9 mouse cellular contexts compared by ENCODE assay signal in genomic region chr9:107305601-107306542, GRCm38 (mm10). TPM values are rescaled to one million over a fixed set of nuclear protein-coding genes. Genes with fewer than 3 reads are reported as not detected.
A peak's percentile ranks its signal among the peaks of the same experiment; 100 is the strongest.
DNase-seq lines count a peak whose midpoint lies in the region; ATAC-seq and TF ChIP-seq lines count a peak whose summit lies in the region.
"Had no signal": no experiment of that assay in that cellular context is flagged by ENCODE, and none has a peak within 500 bp of the region (broad histone marks: within the 10 kb centered on the region; RNA-seq: fewer than 3 reads in every experiment).

No protein-coding gene starts in this region.

- no peak overlapping the region for H3K9ac ChIP-seq in liver, embryonic 15.5 days
- H3K9ac ChIP-seq in midbrain, postnatal 0 days (replicated peaks; ENCODE audit: low read length, poor library complexity, severe bottlenecking): no peak overlapping the region
- H3K9ac ChIP-seq in forebrain, embryonic 15.5 days (replicated peaks): no peak overlapping the region
- H3K9ac ChIP-seq in midbrain, embryonic 11.5 days (ENCODE audit: low read length): no peak overlapping the region

- intact Hi-C loops in left cerebral cortex, postnatal 4 days (cut with DNase I): no loop called here

- peak overlapping the region; percentile 53 for H3K27ac ChIP-seq in liver, embryonic 15.5 days (replicated peaks)
- no peak overlapping the region for H3K27ac ChIP-seq in midbrain, postnatal 0 days (ENCODE audit: low read depth, low read length)
- no peak overlapping the region for H3K27ac ChIP-seq in forebrain, embryonic 15.5 days (replicated peaks)
- H3K27ac ChIP-seq in midbrain, embryonic 11.5 days (ENCODE audit: low read depth, low read length): no peak overlapping the region

- peaks cover 82% of the 10 kb centered on the region for H3K4me1 ChIP-seq in liver, embryonic 15.5 days (replicated peaks)
- H3K4me1 ChIP-seq in midbrain, postnatal 0 days (ENCODE audit: insufficient read depth, low read length): no peaks in the 10 kb centered on the region
- no peaks in the 10 kb centered on the region for H3K4me1 ChIP-seq in forebrain, embryonic 15.5 days
- no peaks in the 10 kb centered on the region for H3K4me1 ChIP-seq in midbrain, embryonic 11.5 days (ENCODE audit: control insufficient read depth, insufficient read depth, low read length)

- H3K9me3 ChIP-seq in liver, embryonic 15.5 days (replicated peaks): no peaks in the 10 kb centered on the region
- no peaks in the 10 kb centered on the region for H3K9me3 ChIP-seq in midbrain, postnatal 0 days (ENCODE audit: low read length)
- no peaks in the 10 kb centered on the region for H3K9me3 ChIP-seq in forebrain, embryonic 15.5 days
- H3K9me3 ChIP-seq in midbrain, embryonic 11.5 days (ENCODE audit: control insufficient read depth, low read length): no peaks in the 10 kb centered on the region

- H3K36me3 ChIP-seq in liver, embryonic 15.5 days (replicated peaks): peaks cover 13% of the 10 kb centered on the region
- peaks cover 8% of the 10 kb centered on the region for H3K36me3 ChIP-seq in midbrain, postnatal 0 days (ENCODE audit: insufficient read depth, low read length)
- peaks cover 5% of the 10 kb centered on the region; the same call in 1 of the 2 replicates for H3K36me3 ChIP-seq in forebrain, embryonic 15.5 days
- H3K36me3 ChIP-seq in midbrain, embryonic 11.5 days (ENCODE audit: control insufficient read depth, insufficient read depth, low read length): no peaks in the 10 kb centered on the region

- H3K4me3 ChIP-seq in liver, embryonic 15.5 days (replicated peaks): no peak overlapping the region
- no peak overlapping the region for H3K4me3 ChIP-seq in midbrain, postnatal 0 days (ENCODE audit: low read depth, low read length)
- no peak overlapping the region for H3K4me3 ChIP-seq in forebrain, embryonic 15.5 days
- H3K4me3 ChIP-seq in midbrain, embryonic 11.5 days (ENCODE audit: low read depth, low read length): no peak overlapping the region

- 63% methylated on average over 13 of the region's 13 CpGs for WGBS in liver, embryonic 15.5 days (ENCODE audit: insufficient replicate concordance)
- 72% methylated on average over 13 of the region's 13 CpGs for WGBS in midbrain, postnatal 0 days
- 71% methylated on average over 13 of the region's 13 CpGs for WGBS in forebrain, embryonic 15.5 days
- 70% methylated on average over 13 of the region's 13 CpGs for WGBS in midbrain, embryonic 11.5 days

- H3K4me2 ChIP-seq in liver, embryonic 15.5 days: no peak overlapping the region
- no peak overlapping the region for H3K4me2 ChIP-seq in midbrain, postnatal 0 days (ENCODE audit: low read depth, low read length, poor library complexity, severe bottlenecking)
- no peak overlapping the region for H3K4me2 ChIP-seq in forebrain, embryonic 15.5 days (replicated peaks)
- no peak overlapping the region for H3K4me2 ChIP-seq in midbrain, embryonic 11.5 days

- peak; percentile 45 for ATAC-seq in granulocyte monocyte progenitor cell, adult 5-6 weeks (replicated peaks; ENCODE audit: poor library complexity, severe bottlenecking)
- no peak for ATAC-seq in liver, embryonic 15.5 days (ENCODE audit: insufficient read depth)
- ATAC-seq in midbrain, postnatal 0 days (ENCODE audit: low FRiP score): no peak
- ATAC-seq in forebrain, embryonic 15.5 days (replicated peaks): no peak
- ATAC-seq in midbrain, embryonic 11.5 days (ENCODE audit: low FRiP score): no peak
- ATAC-seq: forebrain, embryonic 16.5 days had no signal

- peak; percentile 35 for DNase-seq in left cerebral cortex, postnatal 4 days
- no peak for DNase-seq in left cerebral cortex, adult 18-20 months (ENCODE audit: low spot score in 2 of 2)
- DNase-seq in urinary bladder, postnatal 14 days (ENCODE audit: low spot score): peak; percentile 69
- DNase-seq in midbrain, postnatal 0 days (ENCODE audit: low spot score): no peak
- no peak for DNase-seq in midbrain, embryonic 11.5 days (ENCODE audit: low spot score, missing footprints)

- H3K27me3 ChIP-seq in liver, embryonic 15.5 days: no peaks in the 10 kb centered on the region
- no peaks in the 10 kb centered on the region for H3K27me3 ChIP-seq in midbrain, postnatal 0 days (ENCODE audit: insufficient read depth, low read length)
- no peaks in the 10 kb centered on the region for H3K27me3 ChIP-seq in forebrain, embryonic 15.5 days
- H3K27me3 ChIP-seq in midbrain, embryonic 11.5 days (ENCODE audit: control insufficient read depth, insufficient read depth, low read length): no peaks in the 10 kb centered on the region

- no peak for TF ChIP-seq CTCF in midbrain, postnatal 0 days (IDR thresholded peaks at IDR 0.05)

RNA-seq across cellular contexts. Expression of gene Cish, which starts 10.0 kb away (rescaled TPM):
- total RNA-seq in left cerebral cortex, postnatal 4 days (2021): 10 to 100 TPM; 16.4 to 17.5 TPM
- total RNA-seq in left cerebral cortex, adult 18-20 months (2021): 1 to 10 TPM; 6.9 to 9.1 TPM
- 0.24 and 18.2 TPM in 2 replicates for total RNA-seq in granulocyte monocyte progenitor cell, adult 5-6 weeks (2014; fragmentation: Nextera tagmentation)
- total RNA-seq in granulocyte monocyte progenitor cell, adult 5-6 weeks (2017): 0.09 and 0.36 TPM in 2 replicates
- polyA plus RNA-seq in liver, embryonic 15.5 days (2015; fragmentation: Nextera tagmentation; extraction: Ambion mirVana): 11.6 and 12.4 TPM in 2 replicates
- 2.4 and 6.0 TPM in 2 replicates for total RNA-seq in midbrain, postnatal 0 days (2014; rRNA removed)
- 6.5 and 6.7 TPM in 2 replicates for polyA plus RNA-seq in midbrain, postnatal 0 days (2015; fragmentation: Nextera tagmentation; extraction: Ambion mirVana)
- 9.5 and 11.5 TPM in 2 replicates for polyA plus RNA-seq in forebrain, embryonic 15.5 days (2015; fragmentation: Nextera tagmentation; extraction: Ambion mirVana)
- 4.0 and 4.2 TPM in 2 replicates for polyA plus RNA-seq in midbrain, embryonic 11.5 days (2014; fragmentation: Nextera tagmentation; extraction: Ambion mirVana)

RNA-seq across cellular contexts. Expression of gene Mapkapk3, which starts 16.2 kb away (rescaled TPM):
- total RNA-seq in left cerebral cortex, postnatal 4 days (2021): 1 to 10 TPM; 3.3 to 4.8 TPM
- 1 to 10 TPM; 3.3 to 4.3 TPM for total RNA-seq in left cerebral cortex, adult 18-20 months (2021)
- total RNA-seq in granulocyte monocyte progenitor cell, adult 5-6 weeks (2014; fragmentation: Nextera tagmentation): 186 and 231 TPM in 2 replicates
- 191 and 207 TPM in 2 replicates for total RNA-seq in granulocyte monocyte progenitor cell, adult 5-6 weeks (2017)
- polyA plus RNA-seq in liver, embryonic 15.5 days (2015; fragmentation: Nextera tagmentation; extraction: Ambion mirVana): 10.0 and 11.7 TPM in 2 replicates
- 2.3 and 3.2 TPM in 2 replicates for total RNA-seq in midbrain, postnatal 0 days (2014; rRNA removed)
- polyA plus RNA-seq in midbrain, postnatal 0 days (2015; fragmentation: Nextera tagmentation; extraction: Ambion mirVana): 1.3 and 2.2 TPM in 2 replicates
- polyA plus RNA-seq in forebrain, embryonic 15.5 days (2015; fragmentation: Nextera tagmentation; extraction: Ambion mirVana): 1.4 and 1.8 TPM in 2 replicates
- polyA plus RNA-seq in midbrain, embryonic 11.5 days (2014; fragmentation: Nextera tagmentation; extraction: Ambion mirVana): 2.5 and 2.7 TPM in 2 replicates

RNA-seq across cellular contexts. Expression of gene Hemk1, which starts 32.3 kb away (rescaled TPM):
- 10 to 100 TPM; 15.9 to 18.1 TPM for total RNA-seq in left cerebral cortex, postnatal 4 days (2021)
- total RNA-seq in left cerebral cortex, adult 18-20 months (2021): 10 to 100 TPM; 14.7 to 16.8 TPM
- 12.0 and 32.9 TPM in 2 replicates for total RNA-seq in granulocyte monocyte progenitor cell, adult 5-6 weeks (2014; fragmentation: Nextera tagmentation)
- 6.0 and 11.3 TPM in 2 replicates for total RNA-seq in granulocyte monocyte progenitor cell, adult 5-6 weeks (2017)
- polyA plus RNA-seq in liver, embryonic 15.5 days (2015; fragmentation: Nextera tagmentation; extraction: Ambion mirVana): 3.6 and 3.7 TPM in 2 replicates
- 15.8 and 21.3 TPM in 2 replicates for total RNA-seq in midbrain, postnatal 0 days (2014; rRNA removed)
- polyA plus RNA-seq in midbrain, postnatal 0 days (2015; fragmentation: Nextera tagmentation; extraction: Ambion mirVana): 15.9 and 19.4 TPM in 2 replicates
- 14.6 and 16.0 TPM in 2 replicates for polyA plus RNA-seq in forebrain, embryonic 15.5 days (2015; fragmentation: Nextera tagmentation; extraction: Ambion mirVana)
- 9.9 and 10.7 TPM in 2 replicates for polyA plus RNA-seq in midbrain, embryonic 11.5 days (2014; fragmentation: Nextera tagmentation; extraction: Ambion mirVana)

RNA-seq across cellular contexts. Expression of gene 6430571L13Rik, which starts 34.5 kb away (rescaled TPM):
- 1 to 10 TPM; 5.3 to 5.4 TPM for total RNA-seq in left cerebral cortex, postnatal 4 days (2021)
- 1 to 10 TPM; 4.1 to 4.2 TPM for total RNA-seq in left cerebral cortex, adult 18-20 months (2021)
- not detected in 2 replicates for total RNA-seq in granulocyte monocyte progenitor cell, adult 5-6 weeks (2014; fragmentation: Nextera tagmentation)
- not detected in 2 replicates for total RNA-seq in granulocyte monocyte progenitor cell, adult 5-6 weeks (2017)
- 0.12 TPM in 2 replicates for polyA plus RNA-seq in liver, embryonic 15.5 days (2015; fragmentation: Nextera tagmentation; extraction: Ambion mirVana)
- 11.0 and 13.6 TPM in 2 replicates for total RNA-seq in midbrain, postnatal 0 days (2014; rRNA removed)
- polyA plus RNA-seq in midbrain, postnatal 0 days (2015; fragmentation: Nextera tagmentation; extraction: Ambion mirVana): 10.4 and 11.1 TPM in 2 replicates
- polyA plus RNA-seq in forebrain, embryonic 15.5 days (2015; fragmentation: Nextera tagmentation; extraction: Ambion mirVana): 4.1 and 4.5 TPM in 2 replicates
- polyA plus RNA-seq in midbrain, embryonic 11.5 days (2014; fragmentation: Nextera tagmentation; extraction: Ambion mirVana): 2.0 and 2.3 TPM in 2 replicates

Comparison
In these comparisons a context has a peak if more than half of its experiments do, and no peak if none do; other contexts are left out.
1. DNase-seq: peak in left cerebral cortex, postnatal 4 days (single experiment) and urinary bladder, postnatal 14 days (single experiment); none in left cerebral cortex, adult 18-20 months (0 of 2), midbrain, postnatal 0 days (single experiment) and midbrain, embryonic 11.5 days (single experiment).
2. RNA of gene Mapkapk3, which starts 16.2 kb away (total RNA-seq): 186 to 231 TPM in granulocyte monocyte progenitor cell, adult 5-6 weeks; 3.3 to 4.8 TPM in left cerebral cortex, postnatal 4 days, 3.3 to 4.3 TPM in left cerebral cortex, adult 18-20 months and 2.3 to 3.2 TPM in midbrain, postnatal 0 days; every median in the first group is over 10 times any median in the second.